Mouse (Mus musculus): ENCODE data around the gene Myd88. TPM values are rescaled to one million over a fixed set of nuclear protein-coding genes. Genes with fewer than 3 reads are reported as not detected.

Gene Myd88
- polyA plus RNA-seq, 1 experiment from 2014 or later = 7.5 TPM

GRCm38 (mm10) chr9:119352060-119352459 lies 10.8 kb upstream of the Myd88 start:
- no peaks in the 10 kb centered on the region for H3K4me1 ChIP-seq (replicated peaks; ENCODE audit: control insufficient read depth, insufficient read depth, low read length)
- no peaks in the 10 kb centered on the region for H3K9me3 ChIP-seq (ENCODE audit: control insufficient read depth, low read length)
- H3K27ac ChIP-seq (ENCODE audit: low read depth, low read length) = no peak overlapping the region
- no peak overlapping the region for H3K4me2 ChIP-seq (ENCODE audit: low read depth, low read length, severe bottlenecking)
- WGBS = 15% methylated on average over 4 of the region's 4 CpGs
- DNase-seq (ENCODE audit: low spot score) (peak; percentile 90), ATAC-seq (replicated peaks; ENCODE audit: low FRiP score) (peak; percentile 87)
- peaks cover 4% of the 10 kb centered on the region; the same call in 1 of the 2 replicates for H3K36me3 ChIP-seq (ENCODE audit: control insufficient read depth, insufficient read depth, low read length)
- no peak overlapping the region for H3K9ac ChIP-seq (ENCODE audit: low read length)
- no peak overlapping the region for H3K4me3 ChIP-seq (ENCODE audit: low read depth, low read length)
- H3K27me3 ChIP-seq (ENCODE audit: control insufficient read depth, insufficient read depth, low read length) = no peaks in the 10 kb centered on the region

GRCm38 (mm10) chr9:119350947-119351705 lies 9.9 kb upstream of the Myd88 start:
- WGBS = 94% methylated on average over 10 of the region's 10 CpGs
- Histone ChIP-seq H3K36me3 (ENCODE audit: control insufficient read depth, insufficient read depth, low read length) (peaks cover 8% of the 10 kb centered on the region), H3K4me3 (ENCODE audit: low read depth, low read length) (no peak overlapping the region), H3K9ac (ENCODE audit: low read length) (no peak overlapping the region), H3K27ac (ENCODE audit: low read depth, low read length) (no peak overlapping the region), H3K4me2 (ENCODE audit: low read depth, low read length, severe bottlenecking) (no peak overlapping the region), H3K4me1 (replicated peaks; ENCODE audit: control insufficient read depth, insufficient read depth, low read length) (no peaks in the 10 kb centered on the region), H3K27me3 (ENCODE audit: control insufficient read depth, insufficient read depth, low read length) (no peaks in the 10 kb centered on the region), H3K9me3 (ENCODE audit: control insufficient read depth, low read length) (no peaks in the 10 kb centered on the region)
- DNase-seq (ENCODE audit: low spot score) (no peak), ATAC-seq (replicated peaks; ENCODE audit: low FRiP score) (no peak)

GRCm38 (mm10) chr9:119350531-119350930 lies 9.3 kb upstream of the Myd88 start:
- no peak overlapping the region for H3K9ac ChIP-seq (ENCODE audit: low read length)
- H3K9me3 ChIP-seq (ENCODE audit: control insufficient read depth, low read length) = no peaks in the 10 kb centered on the region
- peaks cover 10% of the 10 kb centered on the region for H3K36me3 ChIP-seq (ENCODE audit: control insufficient read depth, insufficient read depth, low read length)
- no peak for ATAC-seq (replicated peaks; ENCODE audit: low FRiP score)
- no peak overlapping the region for H3K27ac ChIP-seq (ENCODE audit: low read depth, low read length)
- no peaks in the 10 kb centered on the region for H3K27me3 ChIP-seq (ENCODE audit: control insufficient read depth, insufficient read depth, low read length)
- no peak overlapping the region for H3K4me3 ChIP-seq (ENCODE audit: low read depth, low read length)
- H3K4me2 ChIP-seq (ENCODE audit: low read depth, low read length, severe bottlenecking) = no peak overlapping the region
- 88% methylated on average over 3 of the region's 3 CpGs for WGBS
- no peaks in the 10 kb centered on the region for H3K4me1 ChIP-seq (replicated peaks; ENCODE audit: control insufficient read depth, insufficient read depth, low read length)
- no peak for DNase-seq (ENCODE audit: low spot score)

GRCm38 (mm10) chr9:119346376-119346775 lies 5.2 kb upstream of the Myd88 start:
- H3K27ac ChIP-seq (ENCODE audit: low read depth, low read length) = no peak overlapping the region
- H3K4me3 ChIP-seq (ENCODE audit: low read depth, low read length) = no peak overlapping the region
- H3K36me3 ChIP-seq (ENCODE audit: control insufficient read depth, insufficient read depth, low read length) = peaks cover 10% of the 10 kb centered on the region
- H3K9ac ChIP-seq (ENCODE audit: low read length) = no peak overlapping the region
- DNase-seq (ENCODE audit: low spot score) (no peak), ATAC-seq (replicated peaks; ENCODE audit: low FRiP score) (no peak)
- 92% methylated on average over 8 of the region's 8 CpGs for WGBS
- H3K9me3 ChIP-seq (ENCODE audit: control insufficient read depth, low read length) = no peaks in the 10 kb centered on the region
- peaks cover 6% of the 10 kb centered on the region; the same call in 1 of the 2 replicates for H3K4me1 ChIP-seq (replicated peaks; ENCODE audit: control insufficient read depth, insufficient read depth, low read length)
- no peak overlapping the region for H3K4me2 ChIP-seq (ENCODE audit: low read depth, low read length, severe bottlenecking)
- no peaks in the 10 kb centered on the region for H3K27me3 ChIP-seq (ENCODE audit: control insufficient read depth, insufficient read depth, low read length)

GRCm38 (mm10) chr9:119342728-119343127 lies 1.5 kb upstream of the Myd88 start:
- no peak overlapping the region for H3K4me2 ChIP-seq (ENCODE audit: low read depth, low read length, severe bottlenecking)
- peaks cover 6% of the 10 kb centered on the region for H3K36me3 ChIP-seq (ENCODE audit: control insufficient read depth, insufficient read depth, low read length)
- H3K27ac ChIP-seq (ENCODE audit: low read depth, low read length) = no peak overlapping the region
- ATAC-seq (replicated peaks; ENCODE audit: low FRiP score) = no peak
- peaks cover 7% of the 10 kb centered on the region; the same call in 1 of the 2 replicates for H3K4me1 ChIP-seq (replicated peaks; ENCODE audit: control insufficient read depth, insufficient read depth, low read length)
- no peak overlapping the region for H3K9ac ChIP-seq (ENCODE audit: low read length)
- WGBS = 92% methylated on average over 7 of the region's 7 CpGs
- no peak overlapping the region for H3K4me3 ChIP-seq (ENCODE audit: low read depth, low read length)
- H3K27me3 ChIP-seq (ENCODE audit: control insufficient read depth, insufficient read depth, low read length) = peaks cover 3% of the 10 kb centered on the region; the same call in 1 of the 2 replicates
- no peaks in the 10 kb centered on the region for H3K9me3 ChIP-seq (ENCODE audit: control insufficient read depth, low read length)
- DNase-seq (ENCODE audit: low spot score) = no peak

GRCm38 (mm10) chr9:119340212-119340580 lies 1.0 kb downstream of the Myd88 start:
- Histone ChIP-seq H3K27ac (ENCODE audit: low read depth, low read length) (0 out of 2 replicates have a peak overlapping the region, but pooled peaks have one; percentile 79), H3K4me3 (ENCODE audit: low read depth, low read length) (peak overlapping the region; percentile 66), H3K4me1 (replicated peaks; ENCODE audit: control insufficient read depth, insufficient read depth, low read length) (peaks cover 7% of the 10 kb centered on the region; the same call in 1 of the 2 replicates), H3K4me2 (ENCODE audit: low read depth, low read length, severe bottlenecking) (peak overlapping the region; percentile 68), H3K36me3 (ENCODE audit: control insufficient read depth, insufficient read depth, low read length) (no peaks in the 10 kb centered on the region; the same call in 1 of the 2 replicates), H3K27me3 (ENCODE audit: control insufficient read depth, insufficient read depth, low read length) (peaks cover 3% of the 10 kb centered on the region; the same call in 1 of the 2 replicates), H3K9me3 (ENCODE audit: control insufficient read depth, low read length) (no peaks in the 10 kb centered on the region), H3K9ac (ENCODE audit: low read length) (peak overlapping the region; percentile 59)
- WGBS = 6% methylated on average over 8 of the region's 8 CpGs
- DNase-seq (ENCODE audit: low spot score) (no peak), ATAC-seq (replicated peaks; ENCODE audit: low FRiP score) (no peak)

- peak within 1 kb of the TSS; percentile 68 for H3K4me2 ChIP-seq (ENCODE audit: low read depth, low read length, severe bottlenecking)
- no peaks in the 10 kb centered on the region; the same call in 1 of the 2 replicates for H3K36me3 ChIP-seq (ENCODE audit: control insufficient read depth, insufficient read depth, low read length)
- H3K9ac ChIP-seq (ENCODE audit: low read length) = peak within 1 kb of the TSS; percentile 59
- no peaks in the 10 kb centered on the region for H3K9me3 ChIP-seq (ENCODE audit: control insufficient read depth, low read length)
- peak within 1 kb of the TSS; percentile 79 for H3K27ac ChIP-seq (ENCODE audit: low read depth, low read length)
- no peak for ATAC-seq (replicated peaks; ENCODE audit: low FRiP score)
- H3K4me1 ChIP-seq (replicated peaks; ENCODE audit: control insufficient read depth, insufficient read depth, low read length) = peaks cover 7% of the 10 kb centered on the region; the same call in 1 of the 2 replicates
- 1% methylated on average over 43 of the region's 43 CpGs for WGBS
- H3K27me3 ChIP-seq (ENCODE audit: control insufficient read depth, insufficient read depth, low read length) = peaks cover 3% of the 10 kb centered on the region; the same call in 1 of the 2 replicates
- peak; percentile 75 for DNase-seq (ENCODE audit: low spot score)
- peak within 1 kb of the TSS; percentile 66 for H3K4me3 ChIP-seq (ENCODE audit: low read depth, low read length)
These were observed 1.5 kb downstream of the Myd88 start, which contains the start of gene Acaa1a for GRCm38 (mm10) chr9:119339558-119340211. Gene Acaa1a (plus strand): TSS chr9:119339676.

GRCm38 (mm10) chr9:119339106-119339505 lies 2.1 kb downstream of the Myd88 start:
- 58% methylated on average over 7 of the region's 7 CpGs for WGBS
- Histone ChIP-seq H3K4me2 (ENCODE audit: low read depth, low read length, severe bottlenecking) (peak overlapping the region; percentile 68), H3K27ac (ENCODE audit: low read depth, low read length) (no peak overlapping the region), H3K9me3 (ENCODE audit: control insufficient read depth, low read length) (no peaks in the 10 kb centered on the region), H3K4me3 (ENCODE audit: low read depth, low read length) (peak overlapping the region; percentile 66; the same call in 1 of the 2 replicates), H3K4me1 (replicated peaks; ENCODE audit: control insufficient read depth, insufficient read depth, low read length) (peaks cover 7% of the 10 kb centered on the region; the same call in 1 of the 2 replicates), H3K27me3 (ENCODE audit: control insufficient read depth, insufficient read depth, low read length) (peaks cover 3% of the 10 kb centered on the region; the same call in 1 of the 2 replicates), H3K9ac (ENCODE audit: low read length) (peak overlapping the region; percentile 59), H3K36me3 (ENCODE audit: control insufficient read depth, insufficient read depth, low read length) (no peaks in the 10 kb centered on the region; the same call in 1 of the 2 replicates)
- DNase-seq (ENCODE audit: low spot score) = peak; percentile 53
- no peak for ATAC-seq (replicated peaks; ENCODE audit: low FRiP score)

All from forebrain, embryonic 11.5 days (tissue).